Mouse (Mus musculus) layer of hippocampus, postnatal 14 days (tissue): ENCODE data around the gene Hoga1. TPM values are rescaled to one million over a fixed set of nuclear protein-coding genes. Genes with fewer than 3 reads are reported as not detected.
"Not testable (repeated sequence)": the region's sequence is repeated elsewhere in the genome, so short reads cannot be mapped to it uniquely, and the experiment has no call there.

Experiments
- DNase-seq, 2 experiments: peaks; one replicate each; pipeline ENCODE4 v3.0.0; 2021 to 2022; ENCODE audit warnings: low spot score in 2 of 2, mixed read lengths in 1 of 2
- total RNA-seq, 2 experiments: library from RNA; stranded (reverse); gene quantifications; 2 replicates each; pipeline ENCODE4 v1.2.3; 2021

Gene Hoga1
- total RNA-seq, 2 experiments from 2014 or later, result 7.3 to 9.8 TPM

DNA sequence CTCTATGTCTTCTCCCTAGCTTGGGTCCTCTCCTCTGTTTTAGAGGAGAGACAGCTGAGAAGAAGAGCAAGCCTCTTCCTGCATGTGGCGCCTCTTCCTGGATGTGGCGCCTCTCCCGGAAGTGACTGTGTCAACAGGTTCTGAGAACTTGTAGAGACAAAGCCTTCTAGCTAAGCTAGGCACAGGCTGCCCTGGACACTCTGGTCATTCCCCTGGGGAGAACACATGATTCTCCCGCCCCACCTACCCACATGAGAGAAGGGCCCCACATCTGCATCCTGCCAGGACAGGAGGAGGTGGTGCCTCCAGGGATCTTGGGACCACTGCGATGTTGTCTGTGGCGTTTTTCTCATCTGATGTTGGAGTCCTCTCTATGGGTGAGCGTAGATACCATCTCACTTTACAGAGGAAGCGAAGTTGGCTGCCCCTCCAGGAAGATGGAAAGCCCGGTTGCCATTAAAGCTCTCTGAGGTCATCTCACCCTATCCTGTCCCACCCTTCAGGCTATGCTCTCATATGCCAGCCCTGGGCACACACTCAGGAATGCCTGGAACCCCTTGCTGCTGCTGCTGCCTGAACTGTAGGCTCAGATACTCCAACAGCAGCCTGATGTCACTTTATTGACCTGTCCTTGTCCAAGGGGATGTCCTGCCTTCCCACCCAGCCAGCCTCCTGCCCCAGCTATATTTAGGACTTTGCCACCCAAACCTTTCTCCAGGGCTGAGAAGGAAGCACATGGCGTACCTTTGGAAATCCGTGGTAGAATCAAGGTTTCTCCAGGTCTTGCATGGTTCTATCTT, 23.2 kb downstream of the Hoga1 start:
- no peak for DNase-seq

DNA sequence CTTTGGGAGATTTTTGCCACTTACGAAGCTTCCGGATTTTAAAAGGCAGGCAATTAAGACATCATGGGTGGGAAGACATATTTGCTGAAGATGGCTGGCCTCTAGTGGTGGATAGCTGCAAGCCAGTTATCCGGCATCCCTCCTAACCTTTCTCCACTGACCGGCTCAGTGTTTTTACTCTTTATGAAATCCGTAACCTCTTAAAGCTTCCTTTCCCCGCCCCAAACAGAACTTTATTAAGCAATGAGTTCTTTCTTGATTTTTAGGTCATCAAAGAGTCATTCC, 23.8 kb downstream of the Hoga1 start:
- DNase-seq, result peak in 1 of 2 experiments; percentile 29

DNA sequence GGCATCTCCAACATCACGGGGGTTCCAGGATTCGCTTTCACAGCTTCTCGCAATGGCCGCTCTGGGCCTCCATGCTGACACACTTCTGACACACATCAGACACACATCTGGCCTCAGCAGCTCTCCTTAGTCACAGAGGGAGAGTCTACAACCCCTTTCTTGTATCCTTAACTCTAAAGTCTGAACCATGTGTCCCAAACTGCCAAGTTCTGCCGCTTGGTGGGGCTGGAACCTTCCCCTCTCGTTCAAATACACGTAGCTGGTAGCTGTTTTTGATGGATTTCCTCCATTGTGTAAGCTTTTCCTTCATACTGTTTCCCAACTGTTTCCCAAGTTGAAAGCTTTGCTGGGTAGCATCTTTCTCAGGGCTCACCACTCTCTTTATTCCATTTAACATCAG, 25.8 kb downstream of the Hoga1 start:
- no peak for DNase-seq

DNA sequence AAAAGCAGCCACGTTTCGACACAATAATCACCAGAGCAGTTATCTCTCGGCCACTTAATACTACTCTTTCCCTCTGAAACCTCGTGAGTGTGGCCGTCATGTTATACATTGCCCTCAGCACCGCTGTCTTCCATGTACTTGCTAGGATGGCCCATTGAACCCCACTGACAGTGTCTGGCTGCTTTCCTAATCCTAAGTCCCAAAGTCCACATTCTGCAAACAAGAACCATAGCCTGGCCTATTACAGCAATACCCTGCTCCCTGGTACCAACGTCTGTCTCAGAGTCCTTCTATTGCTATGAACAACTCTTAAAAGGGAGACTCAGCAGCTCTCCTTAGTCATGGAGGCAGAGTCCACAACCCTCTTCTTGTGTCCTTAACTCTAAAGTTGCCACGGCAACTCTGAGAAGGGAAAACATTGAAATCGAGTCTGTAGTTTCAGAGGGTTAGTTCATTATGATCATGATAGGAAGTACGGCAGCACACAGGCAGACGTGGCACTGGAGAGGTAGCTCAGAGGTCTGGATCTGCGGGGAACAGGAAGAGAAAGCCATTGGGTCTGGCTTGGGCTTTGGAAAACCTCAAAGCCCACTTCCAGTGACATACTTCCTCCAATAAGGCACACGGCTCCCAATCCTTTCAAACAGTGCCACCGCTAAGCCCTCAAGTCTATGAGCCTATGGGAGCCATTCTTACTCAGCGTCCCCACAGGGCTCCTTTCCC, 26.6 kb downstream of the Hoga1 start:
- no peak for DNase-seq

DNA sequence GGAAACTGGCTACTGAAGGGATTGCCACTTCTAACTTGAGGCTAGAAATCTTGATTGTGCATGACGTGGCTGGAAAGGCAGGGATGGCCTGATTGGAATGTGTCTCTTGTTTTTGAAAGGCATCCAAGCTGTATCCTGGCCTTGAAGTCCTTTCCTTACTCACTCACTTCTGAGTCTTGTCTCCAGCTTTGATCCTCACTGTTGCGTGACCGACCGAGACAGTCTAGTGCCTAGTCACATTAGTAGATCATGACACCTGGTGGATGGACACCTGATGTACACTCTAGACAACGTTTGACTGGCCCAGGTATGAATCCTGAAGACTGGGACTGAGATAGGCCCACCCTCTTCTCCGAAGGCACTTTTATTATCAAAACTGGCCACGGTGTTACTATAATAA, 27.4 kb downstream of the Hoga1 start:
- no peak for DNase-seq

DNA sequence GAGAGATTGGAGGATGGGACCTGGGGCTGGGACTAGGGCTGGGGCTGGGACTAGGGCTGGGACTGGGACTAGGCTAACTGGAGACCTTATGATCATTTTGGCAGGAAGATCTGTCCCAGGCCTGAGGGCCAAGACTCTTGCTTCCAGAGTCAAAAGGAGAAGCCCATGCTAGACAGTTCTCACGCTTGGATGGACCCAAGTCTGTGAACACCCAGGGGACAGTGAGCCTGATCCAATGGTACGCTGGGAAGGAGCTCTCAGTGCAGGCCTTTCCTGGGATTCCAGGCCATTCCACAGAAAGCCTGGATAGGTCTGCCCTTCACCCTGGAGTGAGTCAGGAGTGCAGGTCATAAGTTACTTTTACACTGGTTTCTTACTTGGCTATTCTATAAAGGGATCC, 29.6 kb downstream of the Hoga1 start:
- DNase-seq, result no peak

DNA sequence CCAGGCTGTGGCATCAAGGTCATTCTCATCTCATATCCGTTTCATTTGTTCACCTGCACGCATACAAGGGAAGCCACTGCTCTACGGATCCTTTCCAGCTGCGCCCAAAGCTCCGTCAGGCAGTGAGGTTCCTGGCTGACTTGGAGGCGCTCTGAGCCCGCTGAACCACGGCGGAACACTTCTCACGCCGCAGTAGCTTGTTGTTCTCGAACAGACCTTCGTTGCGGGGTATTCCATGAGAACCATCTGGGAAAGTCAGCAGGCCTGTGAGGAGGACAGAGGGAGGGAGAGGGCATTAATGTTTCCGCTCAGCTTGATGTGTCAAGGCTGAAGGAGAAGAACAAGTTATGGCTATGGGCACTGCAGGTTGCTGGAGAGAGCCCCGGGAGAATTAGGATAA, 30.6 kb downstream of the Hoga1 start:
- DNase-seq, result no peak

DNA sequence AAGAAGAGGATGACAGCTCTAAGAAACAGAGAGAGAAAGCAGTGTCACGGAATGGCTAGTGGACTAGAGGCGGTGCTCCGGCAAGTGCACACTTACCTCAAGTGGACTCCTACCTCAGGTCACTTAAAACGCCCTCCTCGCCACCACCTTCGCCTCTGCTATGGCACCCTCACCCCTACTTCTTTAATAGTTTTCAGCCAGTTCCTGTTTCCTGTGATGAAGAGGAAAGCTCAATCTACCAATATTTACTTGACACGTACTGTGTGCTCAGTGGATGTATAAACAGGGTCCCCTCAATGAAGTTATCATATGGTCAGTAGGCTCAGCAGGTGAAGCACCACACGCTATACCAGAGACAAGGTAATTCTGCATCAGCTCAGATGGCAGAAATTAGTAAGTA, 33.2 kb downstream of the Hoga1 start:
- no peak for DNase-seq

DNA sequence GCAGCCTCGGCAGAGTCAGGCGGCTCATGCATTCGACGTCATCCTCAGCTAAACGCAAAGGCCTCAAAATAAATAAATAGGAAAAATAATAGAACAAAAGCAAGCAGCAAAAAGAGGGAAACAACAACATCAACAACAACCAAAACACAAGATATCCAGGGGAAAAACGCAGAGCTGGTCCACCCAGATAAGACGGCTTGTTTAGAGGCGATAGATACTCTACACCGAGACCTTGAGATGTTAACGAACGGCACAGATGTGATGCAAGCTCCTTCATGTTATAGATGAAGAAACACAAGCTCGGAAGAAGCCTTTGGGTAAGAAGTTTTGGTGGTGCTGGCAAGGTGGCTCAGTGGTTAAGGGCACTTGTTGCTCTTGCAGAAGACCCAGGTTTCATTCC, 33.6 kb downstream of the Hoga1 start:
- DNase-seq, result no peak

DNA sequence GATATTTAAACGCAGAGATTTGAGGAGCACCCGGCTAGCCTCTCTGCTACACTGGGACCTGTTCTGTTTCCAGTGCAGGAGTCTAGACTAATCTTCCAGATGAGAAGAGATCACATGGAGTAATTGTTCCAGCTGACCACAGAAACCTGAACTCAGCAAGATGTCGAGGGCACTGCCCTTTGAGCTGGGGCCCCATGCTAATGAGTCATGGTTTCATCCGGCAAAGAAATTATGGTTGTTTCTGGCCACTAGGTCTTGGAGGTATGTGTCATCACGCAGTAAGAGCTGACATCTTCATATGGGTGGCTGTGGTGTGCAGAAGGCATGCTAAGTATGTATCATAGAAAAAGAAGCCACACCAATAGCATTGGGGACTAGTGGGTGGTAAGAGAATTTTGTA, 34.5 kb downstream of the Hoga1 start:
- DNase-seq, result no peak

DNA sequence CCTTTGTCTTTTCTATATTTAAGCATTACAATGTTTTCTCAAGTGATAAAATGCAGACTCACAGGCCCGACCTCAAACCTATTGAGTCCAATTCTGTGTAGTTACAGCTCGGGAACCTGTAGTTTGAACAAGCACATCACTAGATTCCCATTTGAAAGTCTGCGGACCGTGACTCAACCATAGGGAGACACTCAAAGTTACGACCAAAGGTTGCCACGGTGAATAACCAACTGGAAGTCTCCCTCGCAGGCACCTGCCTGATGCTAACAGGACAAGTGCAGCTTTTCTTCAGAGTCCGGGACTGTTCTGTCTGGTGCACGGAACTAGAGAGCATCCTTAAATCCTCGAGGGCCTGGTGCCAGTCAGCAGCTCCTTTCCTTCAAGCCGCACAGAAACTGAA, 35.1 kb downstream of the Hoga1 start:
- no peak for DNase-seq

DNA sequence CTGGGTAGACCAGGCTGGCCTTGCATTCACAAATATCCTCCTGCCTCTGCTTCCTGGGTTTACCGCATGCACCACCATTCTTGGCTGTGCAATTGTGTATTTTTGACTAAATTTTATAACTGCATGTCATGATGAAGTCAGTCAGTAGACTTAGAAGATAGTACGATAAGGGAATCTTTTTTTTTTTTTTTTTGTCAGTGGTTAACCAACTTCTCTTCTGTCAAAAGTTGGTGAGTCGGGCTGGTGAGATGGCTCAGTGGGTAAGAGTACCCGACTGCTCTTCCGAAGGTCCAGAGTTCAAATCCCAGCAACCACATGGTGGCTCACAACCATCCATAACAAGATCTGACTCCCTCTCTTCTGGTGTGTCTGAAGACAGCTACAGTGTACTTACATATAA, 36.2 kb downstream of the Hoga1 start:
- not testable (repeated sequence) for DNase-seq

DNA sequence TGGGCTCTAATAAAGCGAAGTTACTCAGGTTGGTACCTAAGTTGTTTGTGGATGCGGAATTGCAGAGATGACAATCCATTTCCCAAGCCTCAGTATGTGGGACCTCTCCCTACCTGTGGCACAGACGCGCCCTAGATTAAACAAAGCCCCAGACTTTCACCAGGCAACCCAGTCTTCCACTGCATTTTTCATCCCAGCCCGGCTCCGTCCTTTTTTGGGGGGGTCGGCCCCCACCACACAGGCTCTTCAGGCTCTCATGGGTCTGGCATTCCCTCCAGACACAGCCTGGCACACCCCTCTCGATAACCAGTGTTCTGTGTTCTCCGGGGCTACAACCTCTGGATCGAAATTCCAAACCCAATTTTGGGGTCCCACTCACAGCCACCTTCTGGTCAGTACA, 40.3 kb downstream of the Hoga1 start:
- DNase-seq, result no peak

DNA sequence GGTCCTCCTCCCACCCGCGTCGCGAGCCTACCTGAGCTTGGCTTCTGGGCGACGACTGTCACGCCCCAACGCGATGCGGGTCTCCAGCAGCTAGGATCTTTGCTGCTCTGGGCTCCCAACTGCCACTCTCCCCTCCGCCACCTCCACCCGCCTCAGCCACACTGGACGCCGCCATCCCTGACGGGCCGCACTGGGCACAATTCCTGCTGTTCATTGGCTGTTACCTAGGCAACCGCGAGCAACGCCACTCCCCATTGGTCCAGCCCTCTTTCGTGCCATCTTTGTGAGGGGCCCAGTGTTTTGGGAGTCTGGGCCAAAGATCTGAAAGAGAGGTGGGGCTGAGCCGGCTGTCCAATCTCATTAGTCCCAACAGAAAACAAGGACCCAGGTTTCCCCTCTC, 40.8 kb downstream of the Hoga1 start, which contains the start of gene Morn4:
Gene Morn4 (minus strand): TSS at position 192 of the 400 bp plus-strand sequence.
- peak; percentile 91 to 95 for DNase-seq

DNA sequence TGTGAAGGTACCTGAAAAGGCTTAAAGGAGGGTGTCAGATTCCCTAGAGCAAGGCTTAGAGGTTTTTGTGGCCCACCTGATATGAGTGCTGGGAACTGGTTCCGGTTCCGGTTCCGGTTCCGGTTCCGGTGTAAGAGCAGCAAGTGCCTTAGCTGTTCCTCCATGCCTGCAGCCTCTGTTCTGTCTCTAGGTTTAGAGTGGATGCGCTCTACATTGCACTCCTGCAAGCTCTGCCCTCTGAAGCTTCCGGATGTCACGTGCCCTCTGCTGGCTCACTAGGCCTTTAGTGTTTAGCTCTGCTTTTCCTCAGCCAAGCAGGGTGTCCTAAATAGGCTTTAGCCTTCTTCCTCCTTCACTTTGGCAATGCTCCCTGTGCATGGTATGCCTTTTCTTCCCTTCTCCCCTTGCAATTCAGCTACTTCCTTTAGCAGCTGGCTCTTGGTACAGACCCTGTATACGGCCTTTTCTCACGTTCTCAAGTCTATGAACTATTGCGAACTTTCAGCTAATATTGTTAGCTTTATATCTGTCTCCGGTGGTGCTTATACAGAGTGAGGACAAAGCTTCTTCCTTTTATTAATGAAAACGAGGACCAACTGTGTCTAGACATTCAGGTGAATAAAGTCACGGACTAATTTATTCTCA, 43.8 kb downstream of the Hoga1 start:
- peak; percentile 36 to 40 for DNase-seq

DNA sequence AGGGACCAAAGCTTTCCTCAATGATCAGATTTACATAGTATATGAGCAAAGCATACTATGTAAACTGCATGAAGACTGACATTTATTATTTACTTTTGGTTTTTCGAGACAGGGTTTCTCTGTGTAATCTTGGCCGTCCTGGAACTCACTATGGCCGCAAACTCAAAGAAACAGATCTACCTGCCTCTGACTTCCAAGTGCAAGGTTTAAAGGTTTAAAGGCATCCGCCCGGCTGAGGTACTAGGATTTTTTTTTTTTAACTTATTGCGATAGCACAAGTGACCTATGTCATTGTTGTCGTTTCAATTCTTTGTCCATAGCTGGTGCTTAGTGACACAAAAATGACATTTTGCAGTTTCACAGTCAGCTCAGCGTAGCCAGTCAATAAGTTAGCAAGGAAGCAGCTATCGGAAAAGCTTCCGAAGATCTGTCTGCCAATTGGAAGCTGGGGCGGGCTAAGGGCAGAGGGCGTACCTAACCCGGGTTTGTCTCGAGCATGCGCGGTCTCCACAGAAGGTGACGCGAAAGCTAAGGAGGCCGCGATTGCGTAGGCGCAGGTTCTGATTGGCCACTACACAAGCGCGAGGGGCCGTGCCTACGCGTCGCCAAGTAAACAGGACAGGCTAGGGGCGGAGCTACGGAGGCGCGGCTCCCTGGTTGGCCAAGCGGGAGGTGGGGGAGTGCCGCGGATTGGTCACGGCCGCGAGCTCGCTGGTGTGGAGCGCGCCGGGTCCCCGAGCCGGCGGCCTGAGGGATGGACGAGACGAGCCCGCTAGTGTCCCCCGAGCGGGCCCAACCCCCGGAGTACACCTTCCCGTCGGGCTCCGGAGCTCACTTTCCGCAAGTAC, 44.6 kb downstream of the Hoga1 start, which contains the start of gene Pi4k2a:
Gene Pi4k2a (plus strand): TSS at position 723 of the 848 bp plus-strand sequence.
- DNase-seq, result peak; percentile 98 to 100

DNA sequence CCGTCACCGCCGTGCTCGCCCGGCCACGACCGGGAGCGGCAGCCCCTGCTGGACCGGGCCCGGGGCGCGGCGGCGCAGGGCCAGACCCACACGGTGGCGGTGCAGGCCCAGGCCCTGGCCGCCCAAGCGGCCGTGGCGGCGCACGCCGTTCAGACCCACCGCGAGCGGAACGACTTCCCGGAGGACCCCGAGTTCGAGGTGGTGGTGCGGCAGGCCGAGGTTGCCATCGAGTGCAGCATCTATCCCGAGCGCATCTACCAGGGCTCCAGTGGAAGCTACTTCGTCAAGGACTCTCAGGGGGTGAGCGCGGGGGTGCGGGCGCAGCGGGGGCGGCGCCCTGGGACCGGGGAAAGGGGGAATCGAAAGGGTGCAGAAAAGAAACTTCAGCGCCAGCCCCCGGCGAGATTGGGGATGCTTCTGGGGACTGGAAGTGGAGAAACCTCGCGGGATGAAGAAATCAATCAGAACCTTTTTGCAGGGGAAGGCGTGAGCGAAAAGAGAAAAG, 45.3 kb downstream of the Hoga1 start:
- no peak for DNase-seq

DNA sequence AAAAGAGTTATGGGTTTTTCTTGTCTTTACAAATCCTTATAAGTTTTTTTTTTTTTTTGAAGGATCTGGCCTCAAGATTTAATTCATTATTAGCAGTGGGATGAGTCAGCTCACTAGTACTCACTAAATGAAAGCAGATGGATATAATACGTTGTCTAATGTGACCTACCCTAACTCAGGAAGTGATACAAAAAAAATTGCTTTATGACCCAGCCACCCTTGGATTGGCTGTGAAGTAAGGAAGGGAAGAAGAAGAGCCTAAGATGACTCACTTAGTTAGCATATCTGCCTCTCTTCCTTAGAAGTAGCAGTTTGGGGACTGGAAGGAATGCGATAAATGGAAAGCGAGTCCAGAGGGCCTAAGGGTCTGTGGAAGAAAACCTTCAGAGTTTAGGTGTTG, 54.0 kb downstream of the Hoga1 start:
- DNase-seq, result no peak

DNA sequence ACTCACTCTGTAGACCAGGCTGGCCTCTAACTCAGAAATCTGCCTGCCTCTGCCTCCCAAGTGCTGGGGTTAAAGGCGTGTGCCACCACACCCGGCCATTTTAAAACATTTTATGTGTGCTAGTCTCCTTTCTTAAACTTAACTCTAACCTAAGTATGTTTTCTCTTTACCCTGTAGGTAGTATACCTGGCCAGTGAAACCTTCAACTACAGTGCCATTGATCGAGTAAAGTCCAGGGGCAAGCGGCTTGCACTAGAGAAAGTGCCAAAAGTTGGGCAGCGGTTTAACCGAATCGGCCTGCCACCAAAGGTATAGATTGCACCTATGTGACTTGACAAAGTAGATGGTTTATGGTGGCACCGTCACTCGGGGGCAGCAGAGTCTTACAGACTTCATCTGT, 59.3 kb downstream of the Hoga1 start:
- DNase-seq, result no peak

DNA sequence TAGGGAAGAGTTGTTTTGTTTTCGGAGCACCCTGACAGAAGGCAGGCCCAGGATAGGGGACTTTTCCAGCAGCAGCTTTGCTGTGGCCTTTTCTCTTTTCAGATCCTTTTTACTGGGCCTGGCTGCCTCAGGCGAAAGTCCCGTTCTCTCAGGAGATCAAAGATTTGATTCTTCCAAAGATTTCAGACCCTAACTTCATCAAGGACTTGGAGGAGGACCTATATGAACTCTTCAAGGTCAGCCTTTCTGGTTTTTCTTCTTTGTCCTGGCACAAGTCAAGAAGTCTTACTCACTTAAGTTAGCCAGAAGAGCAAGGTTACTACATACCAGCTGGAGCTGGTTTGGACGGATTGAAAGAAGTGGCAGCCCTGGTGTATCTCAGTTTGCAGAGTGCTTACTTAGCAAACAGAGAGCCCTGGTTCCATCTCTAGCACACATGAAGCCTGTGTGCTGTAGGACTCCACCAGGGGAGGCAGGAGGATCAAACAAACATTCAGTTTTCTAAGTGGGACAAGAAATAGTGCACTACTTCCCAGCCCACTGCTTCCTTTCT, 70.4 kb downstream of the Hoga1 start:
- DNase-seq, result no peak

DNA sequence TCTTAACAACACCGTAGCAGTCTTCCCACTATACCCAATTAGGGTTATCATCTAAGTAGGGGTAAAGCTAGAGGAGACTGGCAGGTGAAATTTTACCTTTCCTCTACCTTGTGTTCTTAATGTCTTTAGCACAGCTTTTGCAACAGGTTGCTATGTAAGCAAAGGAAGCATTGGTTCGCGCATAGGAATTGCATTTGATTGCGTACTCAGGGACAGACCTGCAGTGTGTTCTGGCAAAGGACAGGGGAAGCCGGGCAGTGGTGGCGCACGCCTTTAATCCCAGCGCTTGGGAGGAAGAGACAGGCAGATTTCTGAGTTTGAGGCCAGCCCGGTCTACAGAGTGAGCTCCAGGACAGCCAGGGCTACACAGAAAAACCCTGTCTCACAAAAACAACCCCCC, 72.7 kb downstream of the Hoga1 start:
- DNase-seq, result no peak
